Mouse (Mus musculus) midbrain, embryonic 11.5 days (tissue): Measurements from ENCODE around the gene Gm3173. TPM values are rescaled to one million over a fixed set of nuclear protein-coding genes. Genes with fewer than 3 reads are reported as not detected.
A peak's percentile ranks its signal among the peaks of the same experiment; 100 is the strongest.
"Not testable (repeated sequence)": the region's sequence is repeated elsewhere in the genome, so short reads cannot be mapped to it uniquely, and the experiment has no call there.

Experiments
- ATAC-seq: fragments of 200-750 bp; cut with Nextera tagmentation; 2 replicates; pipeline ENCODE4 v1.8.0; 2017; ENCODE audit warnings: moderate TSS enrichment, moderate library complexity; ENCODE audit not compliant: low FRiP score
- DNase-seq: peaks from one replicate; pipeline ENCODE4 v3.0.0; 2015; ENCODE audit warnings: low spot score; ENCODE audit errors: missing footprints
- H3K27ac ChIP-seq: fragments of 300-500 bp; sonication (generic); 2 replicates; pipeline ENCODE4 v1.5.1; 2014; ENCODE audit warnings: low read depth, low read length
- H3K27me3 ChIP-seq: fragments of 300-500 bp; sonication (generic); 2 replicates; pipeline ENCODE4 v1.6.1; 2014; ENCODE audit warnings: mild to moderate bottlenecking, low read length, moderate library complexity, mixed read lengths; ENCODE audit not compliant: control insufficient read depth, insufficient read depth
- H3K36me3 ChIP-seq: fragments of 300-500 bp; sonication (generic); 2 replicates; pipeline ENCODE4 v1.6.1; 2014; ENCODE audit warnings: mild to moderate bottlenecking, low read length, moderate library complexity, mixed read lengths; ENCODE audit not compliant: control insufficient read depth, insufficient read depth
- H3K4me1 ChIP-seq: fragments of 300-500 bp; sonication (generic); 2 replicates; pipeline ENCODE4 v1.6.1; 2014; ENCODE audit warnings: low read length; ENCODE audit not compliant: control insufficient read depth, insufficient read depth
- H3K4me2 ChIP-seq: fragments of 300-500 bp; sonication (generic); 2 replicates; pipeline ENCODE4 v1.6.1; 2014; ENCODE audit warnings: mild to moderate bottlenecking, moderate library complexity
- H3K4me3 ChIP-seq: fragments of 300-500 bp; sonication (generic); 2 replicates; pipeline ENCODE4 v1.5.1; 2014; ENCODE audit warnings: low read depth, low read length
- H3K9ac ChIP-seq: fragments of 300-500 bp; sonication (generic); 2 replicates; pipeline ENCODE4 v1.6.1; 2014; ENCODE audit warnings: low read length
- H3K9me3 ChIP-seq: fragments of 300-500 bp; sonication (generic); 2 replicates; pipeline ENCODE4 v1.6.1; 2016; ENCODE audit warnings: low read length; ENCODE audit not compliant: control insufficient read depth
- WGBS: fragments of 180-500 bp; shearing (Covaris S2); extraction: QIAGEN DNeasy Blood & Tissue Kit; methylation state at CpG from one replicate; pipeline ENCODE4 v1.1.7; 2014; 5-methylcytosine and 5-hydroxymethylcytosine counted together
- polyA plus RNA-seq: library from polyadenylated mRNA; unstranded; fragments of >200 nt; fragmentation: Nextera tagmentation; extraction: Ambion mirVana; gene quantifications from 2 replicates; pipeline ENCODE4 v1.2.1, GENCODE M21; 2014

Gene Gm3173
- polyA plus RNA-seq, 1 experiment from 2014 or later = not detected

DNA sequence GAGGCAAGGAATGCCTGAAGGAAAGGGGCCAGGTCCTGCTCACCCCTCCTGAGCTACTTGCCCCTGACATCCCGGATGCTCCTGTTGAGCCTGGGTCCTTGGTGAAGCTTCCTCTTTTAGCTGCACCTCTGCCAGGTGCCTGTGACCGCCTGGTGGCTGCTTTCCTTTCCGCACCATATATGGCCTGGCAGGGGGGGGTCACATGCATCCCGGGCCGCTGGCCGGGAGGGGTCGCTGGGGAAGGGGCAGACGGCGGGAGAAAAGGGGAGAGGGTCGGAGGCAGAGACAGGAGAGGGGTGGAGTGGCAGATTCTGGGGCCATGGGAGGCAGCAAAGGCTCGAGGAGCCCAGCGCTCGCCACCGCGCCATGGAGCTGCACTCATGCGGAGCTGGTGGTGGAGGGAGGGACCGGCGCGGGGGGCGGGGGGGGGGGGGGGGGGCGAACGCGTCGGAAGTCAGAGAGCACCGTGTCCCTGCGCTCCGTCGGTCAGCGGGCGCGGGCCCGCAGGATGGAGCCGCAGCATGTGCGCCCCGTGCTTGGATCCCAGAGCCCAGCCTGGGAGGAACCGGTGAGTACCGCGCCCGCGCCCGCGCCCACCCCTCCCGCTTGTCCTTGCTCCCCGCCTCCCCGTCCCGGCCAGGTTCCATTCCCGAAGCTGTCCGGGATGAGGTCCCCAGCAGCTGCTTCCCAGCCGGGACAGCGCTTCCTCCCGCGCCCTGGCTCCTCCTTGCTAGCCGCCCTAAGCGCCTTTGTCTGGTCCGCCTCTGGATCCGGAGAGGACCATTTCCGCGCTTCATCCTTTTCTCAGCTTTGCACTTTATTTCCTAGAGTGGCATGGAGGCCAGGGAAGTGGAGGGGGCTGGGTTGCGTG, 15.6 kb upstream of the Gm3173 start, which contains the start of gene Gm3164:
Gm3164 (plus strand) TSS at position 484 of the 871 bp plus-strand sequence.
- Histone ChIP-seq H3K9ac (peak within 1 kb of the TSS; percentile 49), H3K4me2 (peak within 1 kb of the TSS; percentile 50), H3K4me3 (peak within 1 kb of the TSS; percentile 36)
- peak; percentile 73; the same call in 1 of the 2 replicates for ATAC-seq
- DNase-seq = peak; percentile 91
- H3K27ac ChIP-seq, H3K27me3 ChIP-seq, H3K4me1 ChIP-seq, H3K36me3 ChIP-seq, H3K9me3 ChIP-seq: not testable (repeated sequence)
- WGBS = 1% methylated on average over 22 of the region's 59 CpGs

DNA sequence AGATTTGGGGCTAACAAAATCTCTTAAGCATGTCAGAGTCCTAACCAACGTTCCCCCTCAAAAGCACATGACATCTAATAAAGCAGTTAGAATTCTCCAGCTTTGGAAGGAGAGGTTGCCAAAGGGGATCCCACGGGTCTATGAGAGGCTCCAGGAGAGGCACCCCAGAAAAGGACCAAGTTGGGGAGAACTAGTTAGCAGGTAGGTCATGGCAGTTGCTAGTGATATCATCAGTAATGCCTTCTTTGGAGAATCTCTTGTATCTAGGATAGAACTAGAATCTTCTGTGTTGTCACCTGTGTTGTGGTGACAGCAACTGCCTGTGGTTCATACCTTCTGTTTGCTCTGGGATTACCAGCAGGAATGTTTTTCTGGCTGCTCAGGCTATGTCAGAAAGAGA, 50.7 kb downstream of the Gm3173 start, which contains the start of gene Gm3182:
Gm3182 (plus strand) TSS at position 301 of the 400 bp plus-strand sequence.
- not testable (repeated sequence) for H3K27ac ChIP-seq, H3K27me3 ChIP-seq, ATAC-seq, H3K4me3 ChIP-seq, H3K4me1 ChIP-seq, H3K9ac ChIP-seq, H3K4me2 ChIP-seq, H3K36me3 ChIP-seq, DNase-seq, H3K9me3 ChIP-seq
- WGBS = 60% methylated on average over 1 of the region's 2 CpGs

DNA sequence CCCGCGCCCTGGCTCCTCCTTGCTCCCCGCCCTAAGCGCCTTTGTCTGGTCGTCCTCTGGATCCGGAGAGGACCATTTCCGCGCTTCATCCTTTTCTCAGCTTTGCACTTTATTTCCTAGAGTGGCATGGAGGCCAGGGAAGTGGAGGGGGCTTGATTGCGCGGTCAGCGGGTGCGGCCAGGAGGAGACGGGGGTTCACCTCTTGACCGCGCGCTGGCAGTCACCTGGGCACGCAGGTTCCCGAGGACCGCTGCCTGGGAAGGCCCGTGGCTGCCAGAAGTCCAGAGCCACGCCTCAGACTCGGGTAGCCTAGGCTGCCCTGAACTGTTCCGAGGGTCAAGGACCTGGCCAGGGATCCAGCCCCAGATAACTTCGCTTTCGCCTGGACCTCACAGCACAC, 68.6 kb downstream of the Gm3173 start:
- not testable (repeated sequence) for H3K4me1 ChIP-seq, H3K27ac ChIP-seq, H3K36me3 ChIP-seq, H3K27me3 ChIP-seq, ATAC-seq, H3K9ac ChIP-seq, H3K9me3 ChIP-seq
- Histone ChIP-seq H3K4me2 (peak overlapping the region; percentile 40), H3K4me3 (peak overlapping the region; percentile 27)
- peak; percentile 77 for DNase-seq
- 3% methylated on average over 15 of the region's 25 CpGs for WGBS

DNA sequence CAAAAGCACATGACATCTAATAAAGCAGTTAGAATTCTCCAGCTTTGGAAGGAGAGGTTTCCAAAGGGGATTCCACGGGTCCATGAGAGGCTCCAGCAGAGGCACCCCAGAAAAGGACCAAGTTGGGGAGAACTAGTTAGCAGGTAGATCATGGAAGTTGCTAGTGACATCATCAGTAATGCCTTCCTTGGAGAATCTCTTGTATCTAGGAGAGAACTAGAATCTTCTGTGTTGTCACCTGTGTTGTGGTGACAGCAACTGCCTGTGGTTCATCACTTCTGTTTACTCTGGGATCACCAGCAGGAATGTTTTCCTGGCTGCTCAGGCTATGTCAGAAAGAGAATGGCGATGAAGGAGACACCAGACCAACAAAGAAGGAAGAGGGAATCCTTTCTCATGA, 124.3 kb downstream of the Gm3173 start, which contains the start of gene Gm3047:
Gm3047 (plus strand) TSS at position 301 of the 400 bp plus-strand sequence.
- not testable (repeated sequence) for H3K4me2 ChIP-seq, H3K9me3 ChIP-seq, DNase-seq, H3K27ac ChIP-seq, H3K4me1 ChIP-seq, H3K36me3 ChIP-seq, H3K9ac ChIP-seq, H3K4me3 ChIP-seq, ATAC-seq, H3K27me3 ChIP-seq
- WGBS = no CpG with 5 or more reads among the region's 2 CpGs

Other genes starting within 250 kb of the Gm3173 start
- gene Gm2974, start 248.4 kb upstream of the Gm3173 start, polyA plus RNA-seq = 1.1 and 1.4 TPM in 2 replicates
- gene Gm3138, start 181.4 kb upstream of the Gm3173 start, polyA plus RNA-seq = not detected in 2 replicates
- not detected in 2 replicates for gene Gm3149, start 113.7 kb upstream of the Gm3173 start, polyA plus RNA-seq
- gene 2610042L04Rik, start 96.2 kb upstream of the Gm3173 start, polyA plus RNA-seq = 0.77 and 1.0 TPM in 2 replicates
- gene Gm3159, start 33.5 kb upstream of the Gm3173 start, polyA plus RNA-seq = not detected in 2 replicates
- 0.56 and 0.90 TPM in 2 replicates for gene Gm3164, start 15.5 kb upstream of the Gm3173 start, polyA plus RNA-seq
- gene Gm3182, start 50.8 kb downstream of the Gm3173 start, polyA plus RNA-seq = not detected in 2 replicates
- not detected in 2 replicates for gene Gm3047, start 124.4 kb downstream of the Gm3173 start, polyA plus RNA-seq
- gene Gm8159, start 201.4 kb downstream of the Gm3173 start, polyA plus RNA-seq = not detected in 2 replicates
- not detected in 2 replicates for gene Gm3239, start 233.2 kb downstream of the Gm3173 start, polyA plus RNA-seq